Mouse (Mus musculus): ENCODE data around the gene Ep300.

The Ep300 gene

GRCm38 (mm10) chr15:81584913-81585745 lies at the start of gene Ep300:
Gene Ep300 (plus strand): TSS chr15:81585351.
- peak; percentile 99 for DNase-seq (ENCODE audit: low read depth)

DNA sequence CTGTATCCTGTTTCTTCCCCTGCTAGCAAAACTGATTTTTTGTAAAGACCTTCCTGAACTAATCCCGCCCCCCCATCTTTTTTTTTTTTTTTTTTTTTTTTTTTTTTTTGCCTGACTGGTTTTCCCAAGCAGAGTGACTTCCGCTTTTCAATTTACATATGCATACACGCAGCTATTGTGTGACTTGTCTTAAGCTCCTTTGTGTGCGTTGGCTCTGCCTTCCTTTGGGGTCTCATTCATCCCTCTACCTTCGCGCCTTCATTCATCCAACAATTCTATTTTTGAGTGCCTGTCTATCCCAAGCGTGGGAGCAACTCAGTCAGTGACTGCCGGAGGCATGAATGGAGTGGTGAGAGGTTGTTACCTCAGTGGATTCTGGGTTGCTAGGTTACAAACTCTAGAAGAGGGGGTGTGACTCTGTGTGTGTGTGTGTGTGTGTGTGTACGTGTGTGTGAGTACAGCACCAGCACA lies 49.2 kb upstream of the Ep300 start:
- DNase-seq (ENCODE audit: low read depth): no peak

GRCm38 (mm10) chr15:81538149-81538548 lies 47.0 kb upstream of the Ep300 start:
- DNase-seq (ENCODE audit: low read depth): no peak

- DNase-seq (ENCODE audit: low read depth): no peak
Measured at GRCm38 (mm10) chr15:81539560-81539959, 45.6 kb upstream of the Ep300 start.

DNA sequence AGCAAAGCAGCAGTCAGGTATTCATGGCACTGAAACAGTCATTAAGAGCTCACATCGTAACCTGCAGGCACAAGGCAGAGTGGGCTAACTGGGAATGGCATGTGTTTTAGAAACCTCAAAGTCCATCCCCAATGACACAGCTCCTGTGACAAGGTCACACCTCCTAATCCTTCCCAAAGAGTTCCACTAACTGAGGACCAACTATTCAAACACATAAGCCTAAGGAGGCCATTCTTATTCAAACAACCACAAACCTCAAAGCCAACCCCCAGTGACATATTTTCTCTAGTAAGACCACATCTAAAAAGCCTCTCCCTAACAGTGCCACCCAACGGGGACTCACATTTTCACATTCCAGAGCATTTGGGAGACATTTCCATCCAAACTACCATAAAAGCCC lies 40.2 kb upstream of the Ep300 start:
- no peak for DNase-seq (ENCODE audit: low read depth)

- DNase-seq (ENCODE audit: low read depth): peak; percentile 24
Measured at GRCm38 (mm10) chr15:81545387-81546176, 39.6 kb upstream of the Ep300 start.

- DNase-seq (ENCODE audit: low read depth): no peak
Measured at GRCm38 (mm10) chr15:81553455-81553854, 31.7 kb upstream of the Ep300 start.

DNA sequence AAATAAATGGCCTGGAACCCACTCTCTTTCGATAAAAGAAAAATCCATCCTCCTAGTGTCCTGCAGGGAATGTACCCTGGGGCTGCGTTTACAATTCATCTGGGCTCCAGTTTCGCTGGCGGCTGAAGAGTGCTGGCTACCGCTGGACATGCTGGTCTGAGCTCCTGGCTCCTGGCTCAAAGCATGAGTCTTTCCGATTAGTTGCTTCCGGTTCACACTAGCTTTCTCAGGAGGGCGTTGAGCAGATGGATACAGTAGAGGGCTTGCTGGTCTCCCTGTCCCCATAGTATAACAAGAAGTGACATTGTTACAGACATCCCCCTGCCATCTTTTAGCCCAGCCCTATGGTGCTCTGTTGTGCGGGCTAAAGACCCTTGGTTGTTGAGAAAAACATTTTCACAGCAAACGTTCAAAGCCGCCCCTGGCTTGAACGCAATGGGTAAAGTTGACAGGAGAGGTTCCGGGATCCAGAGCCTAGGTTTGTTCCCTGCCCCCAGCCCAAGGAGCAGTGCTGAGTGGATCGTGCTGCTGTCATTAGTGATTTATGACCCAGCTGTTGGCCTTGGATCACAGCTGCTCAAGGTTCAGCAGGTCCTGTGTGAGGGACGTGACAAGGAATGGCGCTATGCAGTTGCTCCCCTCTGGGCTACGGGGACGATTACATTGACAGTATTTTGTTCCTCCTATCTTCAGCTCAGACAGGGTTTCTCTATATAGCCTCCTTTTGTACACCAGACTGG lies 30.4 kb upstream of the Ep300 start:
- DNase-seq (ENCODE audit: low read depth): peak; percentile 17

- no peak for DNase-seq (ENCODE audit: low read depth)
Measured at GRCm38 (mm10) chr15:81555986-81556385, 29.2 kb upstream of the Ep300 start.

- no peak for DNase-seq (ENCODE audit: low read depth)
Measured at GRCm38 (mm10) chr15:81561501-81561900, 23.6 kb upstream of the Ep300 start.

DNA sequence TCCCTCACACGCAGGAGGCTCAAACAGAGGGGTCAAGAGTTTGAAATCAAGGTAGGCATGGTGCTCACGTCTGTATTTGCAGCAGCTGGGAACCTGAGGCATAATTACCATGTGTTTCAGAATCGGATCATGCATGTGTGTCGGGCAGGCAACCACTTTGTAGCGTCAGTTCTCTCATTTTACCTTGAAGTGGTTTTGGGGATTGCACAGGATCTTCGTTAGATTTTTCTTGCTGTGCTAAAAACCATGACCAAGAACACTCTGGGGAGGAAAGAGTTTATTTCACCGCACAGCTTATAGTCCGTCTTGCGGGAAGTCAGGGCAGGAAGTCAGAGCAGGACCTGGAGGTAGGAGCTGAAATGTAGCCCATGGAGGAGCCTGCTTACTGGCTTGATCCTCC lies 23.2 kb upstream of the Ep300 start:
- DNase-seq (ENCODE audit: low read depth): no peak

DNA sequence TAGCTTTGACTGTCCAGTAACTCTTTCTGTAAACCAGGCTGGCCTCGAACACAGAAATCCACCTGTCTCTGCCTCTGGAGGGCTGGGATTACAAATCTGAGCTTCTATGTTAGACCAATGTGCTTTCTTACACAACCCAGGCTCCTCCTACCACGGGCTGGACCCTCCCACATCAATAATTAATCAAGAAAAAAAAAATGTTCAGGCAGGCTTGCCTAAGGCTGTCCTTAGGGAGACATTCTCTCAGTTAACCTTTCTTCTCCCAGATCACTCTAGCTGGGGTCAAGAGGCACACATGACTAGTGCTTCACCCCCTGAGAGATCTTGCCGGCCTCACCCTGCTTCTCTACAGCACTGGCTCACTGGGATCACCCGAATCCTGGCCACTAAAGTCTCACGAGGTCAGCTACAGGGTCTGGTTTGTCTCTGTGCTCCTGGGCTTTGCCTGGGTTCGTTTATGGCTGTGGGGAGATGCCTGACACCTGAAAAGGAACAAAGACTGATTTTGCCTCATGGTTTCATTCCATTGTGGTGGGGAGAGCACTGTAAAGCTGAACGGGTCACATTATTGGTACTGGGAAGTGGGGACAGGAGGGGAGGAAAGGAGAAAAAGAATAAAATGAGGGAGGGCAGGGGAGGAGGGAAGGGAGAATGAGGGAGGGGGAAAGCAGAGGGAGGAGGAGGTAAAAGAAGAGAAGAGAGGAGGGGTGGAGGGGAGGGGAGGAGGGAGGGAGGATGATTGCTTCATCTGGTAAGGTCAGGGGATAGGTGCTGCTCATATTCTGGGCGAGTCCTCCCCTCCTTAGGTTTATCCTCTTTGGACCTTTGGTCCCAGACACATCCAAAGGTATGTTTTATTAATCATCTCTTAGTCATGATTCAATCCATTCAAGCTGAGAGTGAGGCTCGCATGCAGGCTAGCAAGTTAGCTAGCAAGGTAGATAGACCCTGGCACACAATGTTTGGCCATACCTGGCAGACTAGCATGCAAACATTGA lies 22.4 kb upstream of the Ep300 start:
- peak; percentile 24 for DNase-seq (ENCODE audit: low read depth)

DNA sequence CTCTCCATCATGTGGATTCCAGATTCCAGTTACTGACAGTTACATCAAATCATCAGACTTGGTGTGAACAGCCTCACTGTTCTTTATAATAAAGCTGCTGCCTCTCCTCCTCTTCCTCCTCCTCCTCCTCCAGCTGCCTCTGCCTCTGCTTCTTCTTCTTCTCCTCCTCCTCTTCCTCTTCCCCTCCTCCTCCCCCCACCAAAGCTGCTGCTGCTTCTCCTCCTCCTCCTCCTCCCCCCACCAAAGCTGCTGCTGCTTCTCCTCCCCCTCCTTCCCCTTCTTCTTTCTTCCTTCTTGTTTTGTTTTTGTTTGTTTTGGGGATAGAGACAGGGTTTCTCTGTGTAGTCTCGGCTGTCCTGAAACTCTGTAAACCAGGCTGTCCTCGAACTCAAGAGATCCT lies 17.1 kb upstream of the Ep300 start:
- no peak for DNase-seq (ENCODE audit: low read depth)

DNA sequence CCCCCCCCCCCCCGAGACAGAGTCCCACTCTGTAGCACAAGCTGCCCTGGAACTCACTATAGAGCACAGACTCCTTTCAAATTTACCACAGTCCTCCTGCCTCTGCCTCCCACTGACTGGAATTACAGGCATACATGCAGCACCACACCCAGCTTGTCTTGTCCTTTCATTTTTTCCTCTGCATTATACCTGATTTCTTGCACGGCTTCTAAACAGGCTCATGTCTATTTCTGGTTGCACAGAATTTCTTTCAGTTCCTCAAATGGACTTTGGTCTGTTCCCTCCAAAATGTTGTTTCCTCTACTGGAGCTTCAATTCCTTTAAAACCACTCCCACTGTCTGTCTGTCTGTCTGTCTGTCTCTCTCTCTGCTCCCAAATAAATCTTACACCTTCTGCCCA lies 16.6 kb upstream of the Ep300 start:
- DNase-seq (ENCODE audit: low read depth): no peak

- no peak for DNase-seq (ENCODE audit: low read depth)
Measured at GRCm38 (mm10) chr15:81576961-81577360, 8.2 kb upstream of the Ep300 start.

GRCm38 (mm10) chr15:81577743-81578165 lies 7.4 kb upstream of the Ep300 start:
- no peak for DNase-seq (ENCODE audit: low read depth)

DNA sequence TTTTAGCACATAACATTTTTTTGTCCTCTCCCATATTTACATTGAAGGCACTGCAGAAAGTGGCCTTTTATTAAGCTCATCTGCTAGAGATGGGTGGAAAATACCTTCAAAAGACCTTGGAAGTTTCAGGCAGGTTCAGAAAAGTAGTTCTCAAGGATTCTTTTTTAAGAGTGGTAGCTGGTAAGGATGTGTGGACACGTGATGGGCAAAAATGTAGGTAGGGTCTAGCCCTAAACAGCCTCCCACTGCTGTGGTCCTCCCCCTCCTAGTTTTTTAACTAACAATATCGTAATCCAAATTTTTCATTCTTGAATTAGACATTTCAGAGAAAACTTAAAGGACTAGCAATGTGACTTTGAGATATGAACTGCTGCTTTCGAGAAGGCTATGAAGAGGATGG lies 685 bp upstream of the Ep300 start:
- no peak for DNase-seq (ENCODE audit: low read depth)

GRCm38 (mm10) chr15:81585746-81586461 lies 753 bp downstream of the Ep300 start:
- peak; percentile 91 for DNase-seq (ENCODE audit: low read depth)

DNA sequence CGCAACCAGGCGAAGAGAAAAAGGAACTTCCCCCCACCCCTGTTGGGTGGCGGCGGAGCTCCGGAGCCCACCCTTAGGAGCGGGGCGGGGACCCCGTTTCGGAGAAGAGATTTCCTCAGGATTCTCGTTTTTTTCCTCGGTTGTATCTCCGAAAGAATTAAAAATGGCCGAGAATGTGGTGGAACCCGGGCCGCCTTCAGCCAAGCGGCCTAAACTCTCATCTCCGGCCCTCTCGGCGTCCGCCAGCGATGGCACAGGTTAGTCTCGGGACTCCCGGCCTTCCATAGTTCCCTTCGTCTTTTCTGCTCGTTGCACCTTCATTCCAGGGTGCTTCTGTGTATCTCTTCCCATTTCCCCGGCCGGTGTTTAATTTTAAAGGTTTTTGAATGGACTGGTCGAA lies 1.3 kb downstream of the Ep300 start:
- no peak for DNase-seq (ENCODE audit: low read depth)

GRCm38 (mm10) chr15:81587686-81588085 lies 2.5 kb downstream of the Ep300 start:
- DNase-seq (ENCODE audit: low read depth): peak; percentile 18
